Mouse (Mus musculus): Measurements from ENCODE around the gene Ctsw. TPM values are rescaled to one million over a fixed set of nuclear protein-coding genes. Genes with fewer than 3 reads are reported as not detected.

Gene Ctsw
- total RNA-seq (2014; rRNA removed) (0.37 and 0.40 TPM in 2 replicates), polyA plus RNA-seq (2012; rRNA removed) (1.1 and 1.5 TPM in 2 replicates)

GRCm38 (mm10) chr19:5468374-5468773 is at the start of gene Ctsw:
Gene Ctsw, minus strand, starts transcription at chr19:5468507.
- H3K4me1 ChIP-seq (ENCODE audit: control insufficient read depth, insufficient read depth, low read length): no peaks in the 10 kb centered on the region
- no peak within 1 kb of the TSS for H3K9ac ChIP-seq (ENCODE audit: low read depth, low read length)
- H3K4me3 ChIP-seq (ENCODE audit: insufficient read depth, low read depth, low read length): no peak within 1 kb of the TSS
- TF ChIP-seq CTCF (IDR thresholded peaks at IDR 0.05; ENCODE audit: low read depth, low read length) (no peak), POLR2A (IDR thresholded peaks at IDR 0.05; ENCODE audit: extremely low read depth, insufficient read depth, low read length) (no peak)
- H3K27me3 ChIP-seq (ENCODE audit: control insufficient read depth, insufficient read depth, low read length): no peaks in the 10 kb centered on the region
- no peaks in the 10 kb centered on the region for H3K79me2 ChIP-seq (ENCODE audit: control insufficient read depth, insufficient read depth, low read length)
- no peaks in the 10 kb centered on the region for H3K36me3 ChIP-seq (ENCODE audit: control insufficient read depth, insufficient read depth, low read length)
- WGBS: 60% methylated on average over 5 of the region's 5 CpGs
- no peak within 1 kb of the TSS for H3K27ac ChIP-seq (replicated peaks; ENCODE audit: insufficient read depth, low read depth, low read length)
- no peak for DNase-seq (ENCODE audit: extremely low read depth, low read depth, low spot score)

DNA sequence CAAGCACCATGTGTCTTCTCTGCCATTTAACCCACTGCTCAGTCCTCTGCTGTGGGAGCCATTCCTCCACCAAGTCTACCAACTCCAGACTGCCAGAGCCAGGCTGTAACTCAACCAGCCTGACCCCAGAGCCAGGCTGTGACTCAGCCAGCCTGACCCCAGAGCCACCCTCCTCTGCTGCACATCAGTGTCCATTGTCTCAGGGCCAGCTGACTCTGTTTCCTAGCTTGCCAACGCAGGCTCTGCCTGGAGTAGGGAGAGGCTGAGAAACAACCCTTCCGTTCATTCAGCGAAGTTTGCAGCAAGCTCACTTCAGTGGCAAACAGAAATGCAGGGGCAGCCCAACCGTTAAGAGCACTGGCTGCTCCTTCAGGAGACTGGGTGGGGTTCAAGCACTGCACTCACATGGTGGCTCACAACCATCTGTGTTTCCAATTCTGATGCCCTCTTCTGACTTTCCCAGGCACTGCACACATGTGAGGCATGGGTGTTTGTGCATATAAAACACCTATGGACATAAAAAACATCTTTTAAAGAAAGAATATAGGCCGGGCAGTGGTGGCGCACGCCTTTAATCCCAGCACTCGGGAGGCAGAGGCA is 48.7 kb upstream of the Ctsw start:
- no peak overlapping the region for H3K9ac ChIP-seq (ENCODE audit: low read depth, low read length)
- H3K27ac ChIP-seq (replicated peaks; ENCODE audit: insufficient read depth, low read depth, low read length): no peak overlapping the region
- no peaks in the 10 kb centered on the region for H3K79me2 ChIP-seq (ENCODE audit: control insufficient read depth, insufficient read depth, low read length)
- H3K4me1 ChIP-seq (ENCODE audit: control insufficient read depth, insufficient read depth, low read length): no peaks in the 10 kb centered on the region
- H3K27me3 ChIP-seq (ENCODE audit: control insufficient read depth, insufficient read depth, low read length): no peaks in the 10 kb centered on the region
- DNase-seq (ENCODE audit: extremely low read depth, low read depth, low spot score): no peak
- no peak overlapping the region for H3K4me3 ChIP-seq (ENCODE audit: insufficient read depth, low read depth, low read length)
- WGBS: 93% methylated on average over 8 of the region's 8 CpGs
- H3K36me3 ChIP-seq (ENCODE audit: control insufficient read depth, insufficient read depth, low read length): no peaks in the 10 kb centered on the region
- TF ChIP-seq CTCF (IDR thresholded peaks at IDR 0.05; ENCODE audit: low read depth, low read length) (no peak), POLR2A (IDR thresholded peaks at IDR 0.05; ENCODE audit: extremely low read depth, insufficient read depth, low read length) (no peak)

GRCm38 (mm10) chr19:5515840-5516777 is 47.8 kb upstream of the Ctsw start:
- 98% methylated on average over 7 of the region's 7 CpGs for WGBS
- H3K36me3 ChIP-seq (ENCODE audit: control insufficient read depth, insufficient read depth, low read length): no peaks in the 10 kb centered on the region
- no peaks in the 10 kb centered on the region for H3K79me2 ChIP-seq (ENCODE audit: control insufficient read depth, insufficient read depth, low read length)
- H3K4me3 ChIP-seq (ENCODE audit: insufficient read depth, low read depth, low read length): no peak overlapping the region
- H3K27ac ChIP-seq (replicated peaks; ENCODE audit: insufficient read depth, low read depth, low read length): no peak overlapping the region
- H3K27me3 ChIP-seq (ENCODE audit: control insufficient read depth, insufficient read depth, low read length): no peaks in the 10 kb centered on the region
- H3K9ac ChIP-seq (ENCODE audit: low read depth, low read length): no peak overlapping the region
- H3K4me1 ChIP-seq (ENCODE audit: control insufficient read depth, insufficient read depth, low read length): peaks cover 2% of the 10 kb centered on the region; the same call in 1 of the 2 replicates
- TF ChIP-seq POLR2A (IDR thresholded peaks at IDR 0.05; ENCODE audit: extremely low read depth, insufficient read depth, low read length) (no peak), CTCF (IDR thresholded peaks at IDR 0.05; ENCODE audit: low read depth, low read length) (no peak)
- DNase-seq (ENCODE audit: extremely low read depth, low read depth, low spot score): no peak

DNA sequence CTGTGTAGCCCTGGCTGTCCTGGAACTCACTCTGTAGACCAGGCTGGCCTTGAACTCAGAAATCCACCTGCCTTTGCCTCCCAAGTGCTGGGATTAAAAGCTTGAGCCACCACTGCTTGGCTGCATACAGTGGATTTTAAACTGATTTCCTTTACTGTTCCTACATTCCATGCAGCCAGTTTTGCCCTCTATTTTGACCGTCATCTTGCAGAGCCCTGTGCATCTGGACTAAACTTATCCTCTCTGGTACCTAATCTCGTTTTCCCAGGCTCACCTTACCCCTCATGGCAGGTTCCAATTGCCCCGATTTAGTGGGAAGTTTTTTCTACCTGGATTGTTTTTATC is 44.7 kb upstream of the Ctsw start:
- no peaks in the 10 kb centered on the region for H3K36me3 ChIP-seq (ENCODE audit: control insufficient read depth, insufficient read depth, low read length)
- peaks cover 9% of the 10 kb centered on the region for H3K4me1 ChIP-seq (ENCODE audit: control insufficient read depth, insufficient read depth, low read length)
- H3K79me2 ChIP-seq (ENCODE audit: control insufficient read depth, insufficient read depth, low read length): no peaks in the 10 kb centered on the region; the same call in 1 of the 2 replicates
- no peak overlapping the region for H3K4me3 ChIP-seq (ENCODE audit: insufficient read depth, low read depth, low read length)
- no peak for TF ChIP-seq CTCF (IDR thresholded peaks at IDR 0.05; ENCODE audit: low read depth, low read length)
- TF ChIP-seq POLR2A (IDR thresholded peaks at IDR 0.05; ENCODE audit: extremely low read depth, insufficient read depth, low read length): no peak
- H3K27me3 ChIP-seq (ENCODE audit: control insufficient read depth, insufficient read depth, low read length): no peaks in the 10 kb centered on the region
- WGBS: 89% methylated on average over 3 of the region's 3 CpGs
- no peak for DNase-seq (ENCODE audit: extremely low read depth, low read depth, low spot score)
- no peak overlapping the region for H3K9ac ChIP-seq (ENCODE audit: low read depth, low read length)
- no peak overlapping the region for H3K27ac ChIP-seq (replicated peaks; ENCODE audit: insufficient read depth, low read depth, low read length)

GRCm38 (mm10) chr19:5512091-5513004 is 44.0 kb upstream of the Ctsw start:
- H3K27ac ChIP-seq (replicated peaks; ENCODE audit: insufficient read depth, low read depth, low read length): no peak overlapping the region
- WGBS: 80% methylated on average over 12 of the region's 12 CpGs

More at GRCm38 (mm10) chr19:5512091-5513004, 44.0 kb upstream of the Ctsw start:
- Histone ChIP-seq H3K9ac (ENCODE audit: low read depth, low read length) (no peak overlapping the region), H3K4me1 (ENCODE audit: control insufficient read depth, insufficient read depth, low read length) (peaks cover 9% of the 10 kb centered on the region), H3K36me3 (ENCODE audit: control insufficient read depth, insufficient read depth, low read length) (no peaks in the 10 kb centered on the region), H3K79me2 (ENCODE audit: control insufficient read depth, insufficient read depth, low read length) (no peaks in the 10 kb centered on the region; the same call in 1 of the 2 replicates), H3K4me3 (ENCODE audit: insufficient read depth, low read depth, low read length) (no peak overlapping the region), H3K27me3 (ENCODE audit: control insufficient read depth, insufficient read depth, low read length) (no peaks in the 10 kb centered on the region)
- TF ChIP-seq CTCF (IDR thresholded peaks at IDR 0.05; ENCODE audit: low read depth, low read length) (no peak), POLR2A (IDR thresholded peaks at IDR 0.05; ENCODE audit: extremely low read depth, insufficient read depth, low read length) (no peak)
- DNase-seq (ENCODE audit: extremely low read depth, low read depth, low spot score): no peak
